Mouse (Mus musculus): ENCODE data around the gene Tnrc6a.
A peak's percentile ranks its signal among the peaks of the same experiment; 100 is the strongest.

Tnrc6a gene

GRCm38 (mm10) chr7:123198695-123199094 lies 75.0 kb downstream of the Tnrc6a start:
- peak; percentile 56; the same call in 1 of the 2 replicates for TF ChIP-seq GATA4 (IDR thresholded peaks at IDR 0.05; ENCODE audit: insufficient replicate concordance, low read length)

- TF ChIP-seq GATA4 (IDR thresholded peaks at IDR 0.05; ENCODE audit: insufficient replicate concordance, low read length) = no peak
These were observed 75.5 kb downstream of the Tnrc6a start for GRCm38 (mm10) chr7:123199151-123199550.

- TF ChIP-seq GATA4 (IDR thresholded peaks at IDR 0.05; ENCODE audit: insufficient replicate concordance, low read length) = no peak
These were observed 76.0 kb downstream of the Tnrc6a start for GRCm38 (mm10) chr7:123199656-123200206.

GRCm38 (mm10) chr7:123200722-123201121 lies 77.0 kb downstream of the Tnrc6a start:
- TF ChIP-seq GATA4 (IDR thresholded peaks at IDR 0.05; ENCODE audit: insufficient replicate concordance, low read length) = no peak

GRCm38 (mm10) chr7:123205261-123205660 lies 81.6 kb downstream of the Tnrc6a start:
- TF ChIP-seq GATA4 (IDR thresholded peaks at IDR 0.05; ENCODE audit: insufficient replicate concordance, low read length) = no peak

- TF ChIP-seq GATA4 (IDR thresholded peaks at IDR 0.05; ENCODE audit: insufficient replicate concordance, low read length) = no peak
These were observed 83.9 kb downstream of the Tnrc6a start for GRCm38 (mm10) chr7:123207561-123207960.

GRCm38 (mm10) chr7:123209864-123210263 lies 86.2 kb downstream of the Tnrc6a start:
- TF ChIP-seq GATA4 (IDR thresholded peaks at IDR 0.05; ENCODE audit: insufficient replicate concordance, low read length) = no peak

GRCm38 (mm10) chr7:123211461-123211860 lies 87.8 kb downstream of the Tnrc6a start:
- no peak for TF ChIP-seq GATA4 (IDR thresholded peaks at IDR 0.05; ENCODE audit: insufficient replicate concordance, low read length)

- TF ChIP-seq GATA4 (IDR thresholded peaks at IDR 0.05; ENCODE audit: insufficient replicate concordance, low read length) = no peak
These were observed 88.6 kb downstream of the Tnrc6a start for GRCm38 (mm10) chr7:123212316-123212715.

GRCm38 (mm10) chr7:123214365-123215075 lies 90.8 kb downstream of the Tnrc6a start, which contains the start of gene Slc5a11:
Slc5a11 (plus strand) TSS chr7:123214780.
- no peak for TF ChIP-seq GATA4 (IDR thresholded peaks at IDR 0.05; ENCODE audit: insufficient replicate concordance, low read length)

- TF ChIP-seq GATA4 (IDR thresholded peaks at IDR 0.05; ENCODE audit: insufficient replicate concordance, low read length) = no peak
These were observed 91.5 kb downstream of the Tnrc6a start for GRCm38 (mm10) chr7:123215138-123215537.

- no peak for TF ChIP-seq GATA4 (IDR thresholded peaks at IDR 0.05; ENCODE audit: insufficient replicate concordance, low read length)
These were observed 94.0 kb downstream of the Tnrc6a start for GRCm38 (mm10) chr7:123217448-123218354.

GRCm38 (mm10) chr7:123218620-123219019 lies 94.9 kb downstream of the Tnrc6a start:
- TF ChIP-seq GATA4 (IDR thresholded peaks at IDR 0.05; ENCODE audit: insufficient replicate concordance, low read length) = no peak

- no peak for TF ChIP-seq GATA4 (IDR thresholded peaks at IDR 0.05; ENCODE audit: insufficient replicate concordance, low read length)
These were observed 96.3 kb downstream of the Tnrc6a start for GRCm38 (mm10) chr7:123219781-123220632.

GRCm38 (mm10) chr7:123220633-123220942 lies 96.9 kb downstream of the Tnrc6a start:
- no peak for TF ChIP-seq GATA4 (IDR thresholded peaks at IDR 0.05; ENCODE audit: insufficient replicate concordance, low read length)
